12 mouse cellular contexts compared by ENCODE assay signal in the genomic region with DNA sequence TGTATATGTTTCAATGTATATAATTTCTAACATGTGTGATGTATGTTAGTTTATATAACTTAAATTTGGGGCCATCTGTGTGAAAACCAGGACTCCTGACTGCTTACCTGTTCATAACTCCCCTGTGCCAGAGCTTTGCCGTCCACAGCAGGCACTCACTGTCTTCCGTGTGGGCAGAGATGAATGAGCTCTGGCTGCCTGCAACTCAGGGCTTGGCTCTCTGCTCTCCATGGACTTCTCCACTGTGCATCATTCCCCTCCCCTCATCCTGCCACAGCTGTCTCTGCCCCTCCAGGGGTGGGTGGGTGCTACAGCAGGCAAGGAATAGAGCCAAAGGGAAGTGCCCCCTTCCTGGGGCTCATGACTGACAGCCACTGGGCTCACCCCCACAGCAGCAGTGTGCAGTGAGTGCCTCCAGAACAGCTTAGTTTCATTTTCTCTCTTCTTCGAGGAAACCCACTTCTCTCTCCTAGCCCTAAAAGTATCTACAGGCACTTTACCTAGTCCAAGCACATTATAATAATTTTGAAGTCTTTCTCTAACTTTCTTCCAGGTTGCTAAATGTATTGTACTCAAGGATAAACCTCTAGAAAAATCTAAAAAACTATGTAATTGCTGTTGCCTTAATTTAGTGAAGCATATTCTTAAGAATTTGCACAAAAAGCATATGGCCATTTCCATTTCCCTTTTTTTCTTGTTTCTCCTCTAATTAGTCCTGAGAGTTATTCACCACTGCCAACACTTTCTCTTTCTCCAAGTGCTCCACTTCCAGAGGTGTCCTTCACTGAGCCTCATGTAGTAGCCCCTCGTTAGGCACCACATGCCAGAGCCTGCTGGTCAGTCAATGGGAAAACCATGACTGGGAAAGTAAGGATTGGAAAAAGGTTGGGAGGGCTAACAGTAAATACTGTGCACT. TPM values are rescaled to one million over a fixed set of nuclear protein-coding genes. Genes with fewer than 3 reads are reported as not detected.
DNase-seq lines count a peak whose midpoint lies in the region; ATAC-seq lines count a peak whose summit lies in the region.
"Had no signal": no experiment of that assay in that cellular context is flagged by ENCODE, and none has a peak within 500 bp of the region (broad histone marks: within the 10 kb centered on the region; RNA-seq: fewer than 3 reads in every experiment).

No protein-coding gene starts in this region.

- no peak for ATAC-seq in liver, embryonic 11.5 days (replicated peaks; ENCODE audit: low FRiP score)
- ATAC-seq in liver, embryonic 13.5 days (ENCODE audit: low read depth) = peak; percentile 57; the same call in 1 of the 2 replicates
- ATAC-seq: activated CD4-positive, CD25-positive, alpha-beta regulatory T cell, adult 4 months had no signal

- no peak overlapping the region for H3K27ac ChIP-seq in liver, embryonic 11.5 days (ENCODE audit: low read depth, low read length)
- no peak overlapping the region for H3K27ac ChIP-seq in liver, embryonic 13.5 days
- H3K27ac ChIP-seq: limb, embryonic 15.5 days; neural tube, embryonic 12.5 days; stomach, embryonic 15.5 days had no signal

- H3K9me3 ChIP-seq in liver, embryonic 11.5 days (ENCODE audit: control insufficient read depth, low read length) = no peaks in the 10 kb centered on the region
- H3K9me3 ChIP-seq in liver, embryonic 13.5 days (replicated peaks) = no peaks in the 10 kb centered on the region
- H3K9me3 ChIP-seq: limb, embryonic 15.5 days; neural tube, embryonic 12.5 days; stomach, embryonic 15.5 days had no signal

- WGBS in liver, embryonic 11.5 days = 53% methylated on average over 4 of the region's 4 CpGs
- WGBS in liver, embryonic 13.5 days (ENCODE audit: insufficient replicate concordance) = 32% methylated on average over 4 of the region's 4 CpGs

- no peaks in the 10 kb centered on the region for H3K27me3 ChIP-seq in liver, embryonic 11.5 days (replicated peaks; ENCODE audit: control insufficient read depth, insufficient read depth, low read length)
- no peaks in the 10 kb centered on the region for H3K27me3 ChIP-seq in liver, embryonic 13.5 days
- H3K27me3 ChIP-seq: limb, embryonic 15.5 days; neural tube, embryonic 12.5 days; stomach, embryonic 15.5 days had no signal

- H3K36me3 ChIP-seq in liver, embryonic 11.5 days (ENCODE audit: control insufficient read depth, insufficient read depth, low read length) = no peaks in the 10 kb centered on the region
- no peaks in the 10 kb centered on the region for H3K36me3 ChIP-seq in liver, embryonic 13.5 days
- H3K36me3 ChIP-seq: limb, embryonic 15.5 days; neural tube, embryonic 12.5 days; stomach, embryonic 15.5 days had no signal

- peak overlapping the region; percentile 33; the same call in 1 of the 2 replicates for H3K4me2 ChIP-seq in liver, embryonic 11.5 days
- peak overlapping the region; percentile 33; the same call in 1 of the 2 replicates for H3K4me2 ChIP-seq in liver, embryonic 13.5 days
- H3K4me2 ChIP-seq: limb, embryonic 15.5 days; neural tube, embryonic 12.5 days; stomach, embryonic 15.5 days had no signal

- no peak overlapping the region for H3K9ac ChIP-seq in liver, embryonic 11.5 days (ENCODE audit: low read depth, low read length)
- no peak overlapping the region; the same call in 1 of the 2 replicates for H3K9ac ChIP-seq in liver, embryonic 13.5 days
- H3K9ac ChIP-seq: limb, embryonic 15.5 days; neural tube, embryonic 12.5 days; stomach, embryonic 15.5 days had no signal

- DNase-seq in liver, embryonic 11.5 days (ENCODE audit: low spot score) = no peak
- DNase-seq in liver = no peak
- DNase-seq in adrenal gland, postnatal 14 days = peak; percentile 14
- DNase-seq in liver, embryonic 13.5 days = no peak
- peak; percentile 31 for DNase-seq in thymus, postnatal 25 days
- no peak for DNase-seq in cerebellum, adult 18-20 months
- DNase-seq in right cerebral cortex, postnatal 4 days = no peak
- DNase-seq: kidney, postnatal 10 days had no signal

- no peak overlapping the region for H3K4me3 ChIP-seq in liver, embryonic 11.5 days (ENCODE audit: low read depth, low read length)
- H3K4me3 ChIP-seq in liver, embryonic 13.5 days (replicated peaks) = no peak overlapping the region
- H3K4me3 ChIP-seq: limb, embryonic 15.5 days; neural tube, embryonic 12.5 days; stomach, embryonic 15.5 days had no signal

- no peaks in the 10 kb centered on the region for H3K4me1 ChIP-seq in liver, embryonic 11.5 days (replicated peaks; ENCODE audit: control insufficient read depth, insufficient read depth, low read length)
- 0 out of 2 replicates have a peak, but pooled peaks cover 3% of the 10 kb centered on the region for H3K4me1 ChIP-seq in liver, embryonic 13.5 days (replicated peaks)
- H3K4me1 ChIP-seq: neural tube, embryonic 12.5 days; stomach, embryonic 15.5 days had no signal

RNA-seq across cellular contexts. Expression of a gene that starts 36.9 kb away (rescaled TPM):
- polyA plus RNA-seq in liver, embryonic 11.5 days (2014; fragmentation: Nextera tagmentation; extraction: Ambion mirVana) = 0.73 and 0.84 TPM in 2 replicates
- 16.4 and 18.4 TPM in 2 replicates for total RNA-seq in adrenal gland, postnatal 14 days (2021)
- 0.27 and 0.43 TPM in 2 replicates for polyA plus RNA-seq in liver, embryonic 13.5 days (2015; fragmentation: Nextera tagmentation; extraction: Ambion mirVana)

RNA-seq across cellular contexts. Expression of a gene that starts 53.3 kb away (rescaled TPM):
- polyA plus RNA-seq in liver, embryonic 11.5 days (2014; fragmentation: Nextera tagmentation; extraction: Ambion mirVana) = 7.0 and 7.7 TPM in 2 replicates
- 33.2 and 36.4 TPM in 2 replicates for total RNA-seq in adrenal gland, postnatal 14 days (2021)
- 3.3 and 3.7 TPM in 2 replicates for polyA plus RNA-seq in liver, embryonic 13.5 days (2015; fragmentation: Nextera tagmentation; extraction: Ambion mirVana)

Comparison
In these comparisons a context has a peak if more than half of its experiments do, and no peak if none do; other contexts are left out.
1. DNase-seq: peak in adrenal gland, postnatal 14 days (single experiment) and thymus, postnatal 25 days (single experiment); none in liver, embryonic 11.5 days (single experiment), liver (single experiment), liver, embryonic 13.5 days (single experiment), cerebellum, adult 18-20 months (0 of 2) and right cerebral cortex, postnatal 4 days (single experiment).